Mouse (Mus musculus) erythroblast, embryonic 14.5 days (primary cell): ENCODE measurements around the gene Sdccag8.

Source experiments
- GATA1 ChIP-seq: IDR thresholded peaks from 2 replicates; pipeline ENCODE4 v1.6.1; 2012; ENCODE audit warnings: low read length, inconsistent platforms, mixed read lengths
- TAL1 ChIP-seq: IDR thresholded peaks from 3 replicates; pipeline ENCODE4 v1.6.1; 2012; ENCODE audit warnings: low read length, inconsistent platforms, mixed read lengths

- TF ChIP-seq TAL1, result no peak
- TF ChIP-seq GATA1, result no peak
Observed at GRCm38 (mm10) chr1:177030669-177031068, 216.2 kb downstream of the Sdccag8 start.
